Mouse (Mus musculus): ENCODE results near the gene Fbxw7. TPM values are rescaled to one million over a fixed set of nuclear protein-coding genes. Genes with fewer than 3 reads are reported as not detected.

The Fbxw7 gene
- polyA plus RNA-seq, 1 experiment from 2014 or later, result 8.0 TPM

Other genes with a start within 250 kb of the Fbxw7 start
- 25.6 and 30.3 TPM in 2 replicates for gene Arfip1, start 232.6 kb upstream of the Fbxw7 start, polyA plus RNA-seq (2016; fragmentation: Nextera tagmentation; extraction: Ambion mirVana)
- not detected in 2 replicates for gene Tigd4, start 221.7 kb upstream of the Fbxw7 start, polyA plus RNA-seq (2016; fragmentation: Nextera tagmentation; extraction: Ambion mirVana)
- 0.28 and 0.41 TPM in 2 replicates for gene Tmem154, start 149.1 kb upstream of the Fbxw7 start, polyA plus RNA-seq (2016; fragmentation: Nextera tagmentation; extraction: Ambion mirVana)

All from limb, embryonic 10.5 days (tissue).